Mouse (Mus musculus): ENCODE data around the gene Amy1.
"Not testable (repeated sequence)": the region's sequence is repeated elsewhere in the genome, so short reads cannot be mapped to it uniquely, and the experiment has no call there.

Gene Amy1

DNA sequence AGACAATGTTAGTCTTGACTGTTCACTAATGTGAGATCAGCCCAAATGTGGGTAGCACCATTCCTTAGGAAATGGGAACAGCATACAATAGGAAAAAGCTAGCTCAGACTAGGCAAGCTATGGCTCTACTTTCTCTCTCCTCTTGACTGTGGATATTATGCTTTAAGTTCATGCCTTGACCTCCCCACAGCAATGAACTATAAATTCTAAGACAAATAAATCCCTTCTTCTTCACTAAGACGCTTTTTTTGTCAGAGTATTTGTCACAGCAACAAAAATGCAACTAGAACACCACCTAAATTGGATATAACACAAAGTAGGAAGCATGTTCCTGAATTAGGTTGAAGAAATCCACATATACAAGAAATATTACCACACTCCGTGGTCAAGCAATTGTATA lies at the start of gene Amy1:
Gene Amy1 (minus strand): TSS at position 101 of the 400 bp plus-strand sequence.
- no peak for DNase-seq (ENCODE audit: low read depth)

- DNase-seq (ENCODE audit: low read depth) = no peak
Measured at GRCm38 (mm10) chr3:113654335-113654734, 47.8 kb upstream of the Amy1 start.

DNA sequence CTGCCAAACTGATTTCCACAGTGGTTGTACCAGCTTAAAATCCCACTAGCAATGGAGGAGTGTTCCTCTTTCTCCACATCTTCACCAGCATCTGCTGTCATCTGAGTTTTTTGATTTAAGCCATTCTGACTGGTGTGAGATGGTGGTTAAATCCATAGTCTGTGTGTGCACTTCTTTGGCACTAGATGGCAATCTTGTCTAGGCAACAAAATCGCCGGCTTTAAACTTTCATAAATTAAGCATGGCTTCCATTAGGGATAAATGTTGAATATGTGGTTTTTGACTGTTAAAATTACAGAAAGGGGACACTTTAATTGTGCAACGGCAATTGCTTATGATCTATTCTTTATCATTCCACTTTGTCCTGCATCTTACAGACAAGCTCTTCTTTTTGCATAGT lies 44.9 kb upstream of the Amy1 start:
- DNase-seq (ENCODE audit: low read depth) = peak; percentile 62

GRCm38 (mm10) chr3:113639545-113639944 lies 33.0 kb upstream of the Amy1 start:
- no peak for DNase-seq (ENCODE audit: low read depth)

GRCm38 (mm10) chr3:113634220-113634619 lies 27.7 kb upstream of the Amy1 start:
- no peak for DNase-seq (ENCODE audit: low read depth)

DNA sequence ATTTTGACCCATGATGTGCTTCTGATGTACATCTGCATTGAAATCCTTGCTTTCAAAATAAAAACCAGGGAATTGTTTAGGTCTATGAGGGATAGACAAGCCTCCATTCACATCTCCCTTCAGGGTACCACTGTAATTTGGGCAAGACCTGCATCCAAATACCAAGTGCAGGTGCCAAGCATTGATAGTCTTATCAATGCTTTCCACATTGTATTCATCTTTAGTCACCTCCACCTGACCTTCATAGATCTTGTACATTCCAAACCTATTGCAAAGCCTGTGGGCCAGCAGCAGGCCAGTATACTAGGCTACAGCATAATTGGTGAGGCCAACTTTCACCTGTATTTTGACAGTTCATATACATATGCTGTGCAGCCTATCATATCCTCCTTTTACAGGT lies 25.1 kb upstream of the Amy1 start:
- DNase-seq (ENCODE audit: low read depth) = no peak

DNA sequence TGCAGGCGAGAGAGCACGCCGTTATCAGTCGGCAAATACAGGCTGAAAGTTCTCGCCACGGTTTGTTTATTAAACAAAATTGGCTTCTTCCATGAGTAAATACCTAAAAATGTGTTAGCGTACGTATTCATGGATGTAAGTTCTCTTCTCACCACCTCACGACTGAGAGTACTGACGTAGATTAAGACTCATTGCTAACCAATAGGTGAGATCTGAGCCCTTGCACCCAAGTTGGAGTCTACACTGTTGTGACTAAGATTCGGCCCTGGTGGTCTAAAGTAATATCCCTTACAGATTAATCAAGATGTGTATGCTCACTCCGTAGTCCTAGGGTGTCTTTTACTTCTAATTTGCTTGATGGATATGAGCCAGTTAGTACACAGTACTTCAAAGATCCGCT lies 24.1 kb upstream of the Amy1 start:
- peak; percentile 66 for DNase-seq (ENCODE audit: low read depth)

GRCm38 (mm10) chr3:113629606-113630359 lies 23.3 kb upstream of the Amy1 start, which contains the start of gene Rnpc3:
Rnpc3 (minus strand) TSS chr3:113630149.
- peak; percentile 99 for DNase-seq (ENCODE audit: low read depth)

DNA sequence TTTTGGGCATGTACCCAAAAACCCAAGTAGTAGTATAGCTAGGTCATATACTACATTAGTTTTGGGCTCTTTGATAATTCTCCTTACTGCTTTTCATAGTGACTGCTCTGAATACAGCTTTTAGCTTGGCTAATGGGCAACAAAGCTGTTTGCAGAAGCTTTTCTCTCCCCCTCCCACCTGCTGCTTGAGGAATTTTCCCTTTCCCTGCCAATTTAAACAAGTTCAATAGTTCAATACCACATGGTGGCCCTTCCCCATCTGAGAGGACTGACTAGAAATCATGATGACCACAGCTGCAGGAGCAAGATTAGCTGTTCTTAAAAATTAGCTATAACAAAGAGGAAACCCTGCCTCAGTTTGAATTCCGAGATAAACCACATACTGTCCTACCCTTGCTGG lies 15.7 kb downstream of the Amy1 start:
- peak; percentile 36 for DNase-seq (ENCODE audit: low read depth)

GRCm38 (mm10) chr3:113574578-113574977 lies 31.9 kb downstream of the Amy1 start:
- no peak for DNase-seq (ENCODE audit: low read depth)

- DNase-seq (ENCODE audit: low read depth) = no peak
Measured at GRCm38 (mm10) chr3:113574138-113574537, 32.4 kb downstream of the Amy1 start.

DNA sequence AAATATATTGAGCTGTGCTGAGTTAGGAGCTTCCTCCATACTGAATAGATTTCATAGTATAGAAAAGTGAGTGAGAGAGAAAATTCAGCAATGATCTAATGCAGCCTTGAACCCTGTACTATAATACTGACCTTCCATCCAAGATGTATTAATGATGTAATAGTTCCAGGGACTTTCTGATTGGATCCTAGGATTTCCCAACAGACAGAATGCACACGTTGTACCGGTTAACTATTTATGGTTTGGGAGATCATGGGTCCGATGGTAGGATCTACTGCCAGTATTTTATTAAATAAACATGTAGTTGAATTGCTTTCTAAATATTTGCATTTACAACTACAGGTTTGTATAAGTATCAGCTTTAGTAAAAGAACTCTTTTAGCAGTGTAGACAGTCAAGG lies 34.3 kb downstream of the Amy1 start:
- DNase-seq (ENCODE audit: low read depth) = no peak

GRCm38 (mm10) chr3:113539692-113540091 lies 66.8 kb downstream of the Amy1 start:
- DNase-seq (ENCODE audit: low read depth) = no peak

- DNase-seq (ENCODE audit: low read depth) = not testable (repeated sequence)
Measured at GRCm38 (mm10) chr3:113532328-113532727, 74.2 kb downstream of the Amy1 start, which contains the start of gene Amy2a1. Amy2a1 (minus strand) TSS chr3:113532428.

Data from NIH3T3 (cell line).